ENCODE assay signal across 11 mouse cellular contexts in the genomic region with DNA sequence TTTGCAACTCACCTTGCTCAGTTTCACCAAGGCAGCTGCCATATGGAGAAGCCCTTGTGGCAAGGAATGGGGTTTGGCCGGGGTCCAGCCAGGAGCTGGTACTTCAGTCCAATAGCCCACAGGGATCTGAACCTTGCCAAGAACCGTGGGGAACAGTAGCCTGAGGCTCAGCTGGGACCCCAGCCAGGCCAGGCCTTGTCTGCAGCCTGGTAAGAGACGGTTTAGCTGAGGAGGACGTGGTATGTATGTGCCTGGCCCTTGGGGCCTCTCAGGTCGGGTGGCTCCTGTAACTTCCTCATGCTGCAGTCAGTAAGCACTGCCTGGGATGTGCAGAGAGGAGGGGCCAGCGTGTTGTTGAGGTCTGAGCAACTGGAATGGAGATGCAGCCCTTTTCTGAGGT. TPM values are rescaled to one million over a fixed set of nuclear protein-coding genes. Genes with fewer than 3 reads are reported as not detected.
DNase-seq lines count a peak whose midpoint lies in the region; ATAC-seq and TF ChIP-seq lines count a peak whose summit lies in the region.
"Had no signal": no experiment of that assay in that cellular context is flagged by ENCODE, and none has a peak within 500 bp of the region (broad histone marks: within the 10 kb centered on the region; RNA-seq: fewer than 3 reads in every experiment).

No protein-coding gene starts in this region.

- no peak for TF ChIP-seq CTCF in cerebellum, adult 2 months (IDR thresholded peaks at IDR 0.05; ENCODE audit: borderline replicate concordance, insufficient read depth, low read depth, low read length)

- no peak for ATAC-seq in kidney, embryonic 15.5 days (replicated peaks; ENCODE audit: low FRiP score)
- peak; percentile 76 for ATAC-seq in hindbrain, embryonic 16.5 days

- no peaks in the 10 kb centered on the region for H3K9me3 ChIP-seq in kidney, embryonic 15.5 days (replicated peaks)
- H3K9me3 ChIP-seq in hindbrain, embryonic 16.5 days (ENCODE audit: control insufficient read depth, low read length): no peaks in the 10 kb centered on the region

- H3K4me1 ChIP-seq in kidney, embryonic 15.5 days: peaks cover 12% of the 10 kb centered on the region; the same call in 1 of the 2 replicates
- peaks cover 13% of the 10 kb centered on the region; the same call in 1 of the 2 replicates for H3K4me1 ChIP-seq in cerebellum, adult 2 months (ENCODE audit: control insufficient read depth, insufficient read depth, low read length)
- no peaks in the 10 kb centered on the region for H3K4me1 ChIP-seq in hindbrain, embryonic 16.5 days (ENCODE audit: control insufficient read depth, insufficient read depth, low read depth, low read length)

- H3K4me3 ChIP-seq in kidney, embryonic 15.5 days (replicated peaks): no peak overlapping the region
- H3K4me3 ChIP-seq in cerebellum, adult 2 months (replicated peaks; ENCODE audit: insufficient read depth, low read depth, low read length): no peak overlapping the region
- no peak overlapping the region for H3K4me3 ChIP-seq in hindbrain, embryonic 16.5 days (ENCODE audit: low read length)
- H3K4me3 ChIP-seq: heart, embryonic 13.5 days had no signal

- H3K27me3 ChIP-seq in kidney, embryonic 15.5 days: no peaks in the 10 kb centered on the region
- no peaks in the 10 kb centered on the region for H3K27me3 ChIP-seq in cerebellum, adult 2 months (ENCODE audit: control insufficient read depth, insufficient read depth, low read length)
- H3K27me3 ChIP-seq in hindbrain, embryonic 16.5 days (replicated peaks; ENCODE audit: control insufficient read depth, insufficient read depth, low read length): no peaks in the 10 kb centered on the region
- H3K27me3 ChIP-seq: heart, embryonic 13.5 days had no signal

- no peaks in the 10 kb centered on the region for H3K36me3 ChIP-seq in kidney, embryonic 15.5 days
- H3K36me3 ChIP-seq in hindbrain, embryonic 16.5 days (ENCODE audit: control insufficient read depth, insufficient read depth, low read length): no peaks in the 10 kb centered on the region
- H3K36me3 ChIP-seq: G1E; heart, embryonic 13.5 days had no signal

- no peak overlapping the region for H3K27ac ChIP-seq in kidney, embryonic 15.5 days
- H3K27ac ChIP-seq in cerebellum, adult 2 months (ENCODE audit: insufficient read depth, low read length): no peak overlapping the region
- H3K27ac ChIP-seq in hindbrain, embryonic 16.5 days (ENCODE audit: low read depth, low read length): no peak overlapping the region
- H3K27ac ChIP-seq: heart, embryonic 13.5 days had no signal

- 67% methylated on average over 6 of the region's 6 CpGs for WGBS in kidney, embryonic 15.5 days
- 9% methylated on average over 6 of the region's 6 CpGs for WGBS in cerebellum, adult 2 months
- WGBS in hindbrain, embryonic 16.5 days: 43% methylated on average over 6 of the region's 6 CpGs

- H3K4me2 ChIP-seq in kidney, embryonic 15.5 days: no peak overlapping the region
- no peak overlapping the region for H3K4me2 ChIP-seq in hindbrain, embryonic 16.5 days (ENCODE audit: low read length)
- H3K4me2 ChIP-seq: heart, embryonic 13.5 days had no signal

- no peak for TF ChIP-seq POLR2A in cerebellum, adult 2 months (IDR thresholded peaks at IDR 0.05; ENCODE audit: borderline replicate concordance, insufficient read depth, low read length)

- no peak overlapping the region for H3K9ac ChIP-seq in kidney, embryonic 15.5 days
- no peak overlapping the region for H3K9ac ChIP-seq in hindbrain, embryonic 16.5 days (ENCODE audit: low read depth, low read length)

- peak; percentile 11 for DNase-seq in kidney, adult 18-20 months
- peak; percentile 43 for DNase-seq in MN1 (ENCODE audit: low spot score)
- DNase-seq in cerebellum, adult 2 months: peak; percentile 87 to 91
- DNase-seq in embryo, embryonic 11 days: no peak
- DNase-seq in T-cell, adult 2 months (ENCODE audit: low spot score): no peak
- DNase-seq in frontal cortex, adult 2 months (ENCODE audit: extremely low spot score in 1 of 2, low spot score in 1 of 2): no peak
- DNase-seq: layer of hippocampus, postnatal 36 days had no signal

RNA-seq across cellular contexts. Expression of gene Map10, which starts 27.8 kb away (rescaled TPM):
- 6.1 and 7.1 TPM in 2 replicates for polyA plus RNA-seq in kidney, embryonic 15.5 days (2015; fragmentation: Nextera tagmentation; extraction: Ambion mirVana)
- 2.6 and 3.0 TPM in 2 replicates for polyA plus RNA-seq in cerebellum, adult 2 months (2012; rRNA removed)
- 6.3 and 6.7 TPM in 2 replicates for polyA plus RNA-seq in hindbrain, embryonic 16.5 days (2015; fragmentation: Nextera tagmentation; extraction: Ambion mirVana)
- polyA plus RNA-seq in frontal cortex, adult 2 months (2012; rRNA removed): 2.1 and 2.3 TPM in 2 replicates
- polyA plus RNA-seq: G1E had no signal

Comparison
In these comparisons a context has a peak if more than half of its experiments do, and no peak if none do; other contexts are left out.
1. DNase-seq: peak in kidney, adult 18-20 months (single experiment), MN1 (single experiment) and cerebellum, adult 2 months (2 of 2); none in embryo, embryonic 11 days (single experiment), T-cell, adult 2 months (single experiment) and frontal cortex, adult 2 months (0 of 2).